Mouse (Mus musculus) midbrain, embryonic 15.5 days (tissue): ENCODE data around the gene Git1. TPM values are rescaled to one million over a fixed set of nuclear protein-coding genes. Genes with fewer than 3 reads are reported as not detected.

Source experiments
- polyA plus RNA-seq: library from polyadenylated mRNA; unstranded; fragments of >200 nt; fragmentation: Nextera tagmentation; extraction: Ambion mirVana; gene quantifications from 2 replicates; pipeline ENCODE4 v1.2.1, GENCODE M21; 2015

Gene Git1
- polyA plus RNA-seq, 1 experiment from 2014 or later: 19.0 TPM

Other genes with a start within 250 kb of the Git1 start
- 0.23 and 0.39 TPM in 2 replicates for gene Coro6, start 31.2 kb upstream of the Git1 start, polyA plus RNA-seq
- 46.1 and 46.2 TPM in 2 replicates for gene Ankrd13b, start 3.9 kb upstream of the Git1 start, polyA plus RNA-seq
- 2.2 and 2.6 TPM in 2 replicates for gene Abhd15, start 21.6 kb downstream of the Git1 start, polyA plus RNA-seq
- gene Trp53i13, start 22.4 kb downstream of the Git1 start, polyA plus RNA-seq: 12.7 and 16.7 TPM in 2 replicates
- not detected in 2 replicates for gene Gm10392, start 25.6 kb downstream of the Git1 start, polyA plus RNA-seq
- gene Taok1, start 114.3 kb downstream of the Git1 start, polyA plus RNA-seq: 23.1 and 24.2 TPM in 2 replicates
- 3.6 and 4.7 TPM in 2 replicates for gene Nufip2, start 192.6 kb downstream of the Git1 start, polyA plus RNA-seq
- 0.31 and 0.53 TPM in 2 replicates for gene Cryba1, start 231.7 kb downstream of the Git1 start, polyA plus RNA-seq